Mouse (Mus musculus) brown adipose tissue, adult 24 weeks (tissue): ENCODE measurements around the gene Map3k5. TPM values are rescaled to one million over a fixed set of nuclear protein-coding genes. Genes with fewer than 3 reads are reported as not detected.
"Not testable (repeated sequence)": the region's sequence is repeated elsewhere in the genome, so short reads cannot be mapped to it uniquely, and the experiment has no call there.

Experiments used
- H3K27ac ChIP-seq: fragments of 200-500 bp; replicated peaks from 2 replicates; pipeline ENCODE4 v1.5.1; 2012; ENCODE audit warnings: low read depth, mild to moderate bottlenecking, low read length
- H3K4me1 ChIP-seq: fragments of 200-500 bp; 2 replicates; pipeline ENCODE4 v1.6.1; 2012; ENCODE audit warnings: low read length, mixed read lengths; ENCODE audit not compliant: control insufficient read depth, insufficient read depth, insufficient read length
- H3K4me3 ChIP-seq: fragments of 200-500 bp; 2 replicates; pipeline ENCODE4 v1.5.1; 2012; ENCODE audit warnings: low read depth, mild to moderate bottlenecking, low read length, moderate library complexity; ENCODE audit not compliant: insufficient read depth
- polyA plus RNA-seq: library from polyadenylated mRNA; stranded (reverse); fragments of >200 nt; gene quantifications from 2 replicates; pipeline ENCODE4 v1.2.4, GENCODE M21; 2012; ENCODE audit not compliant: missing spikeins, insufficient read depth, insufficient read length

Gene Map3k5
- polyA plus RNA-seq, 1 experiment, result 13.1 TPM

DNA sequence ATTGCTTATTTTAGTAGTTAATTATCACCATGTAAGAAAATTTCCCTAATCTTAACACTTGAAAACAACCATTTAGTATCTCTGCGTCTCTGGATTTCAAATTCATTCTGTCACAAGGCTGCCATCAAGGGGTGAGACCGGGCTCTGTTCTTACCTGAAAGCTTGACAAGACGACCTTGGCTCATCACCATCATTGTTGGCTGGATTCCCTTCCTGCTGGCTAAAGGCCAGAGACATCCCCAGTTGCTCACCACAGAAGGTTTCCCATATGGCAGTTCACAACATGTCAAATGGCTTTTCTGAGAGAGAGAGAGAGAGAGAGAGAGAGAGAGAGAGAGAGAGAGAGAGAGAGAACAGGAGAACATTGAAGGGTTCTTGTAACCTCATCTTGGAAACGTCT, 11.9 kb upstream of the Map3k5 start:
- no peaks in the 10 kb centered on the region for H3K4me1 ChIP-seq
- H3K27ac ChIP-seq, result no peak overlapping the region
- no peak overlapping the region for H3K4me3 ChIP-seq

DNA sequence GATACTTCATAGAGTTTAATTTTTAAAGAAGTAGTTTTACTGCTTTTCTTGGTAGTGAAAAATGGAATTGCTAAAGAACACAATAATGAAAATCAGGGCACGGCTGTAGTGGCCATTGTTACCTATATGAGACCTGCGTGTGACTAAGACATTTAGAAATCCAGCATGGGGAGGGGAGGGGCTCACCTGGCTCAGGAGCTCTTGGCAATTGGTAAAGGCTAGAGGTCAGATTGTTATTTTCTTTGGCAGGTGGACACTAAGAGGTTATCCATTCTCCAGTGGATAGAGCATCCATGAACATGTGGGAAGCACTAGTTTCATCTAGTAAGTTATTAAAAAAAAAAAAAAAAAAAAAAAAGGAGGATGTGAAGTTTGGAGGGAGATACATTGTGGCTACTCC, 10.0 kb upstream of the Map3k5 start:
- Histone ChIP-seq H3K4me3 (no peak overlapping the region), H3K4me1 (no peaks in the 10 kb centered on the region), H3K27ac (no peak overlapping the region)

DNA sequence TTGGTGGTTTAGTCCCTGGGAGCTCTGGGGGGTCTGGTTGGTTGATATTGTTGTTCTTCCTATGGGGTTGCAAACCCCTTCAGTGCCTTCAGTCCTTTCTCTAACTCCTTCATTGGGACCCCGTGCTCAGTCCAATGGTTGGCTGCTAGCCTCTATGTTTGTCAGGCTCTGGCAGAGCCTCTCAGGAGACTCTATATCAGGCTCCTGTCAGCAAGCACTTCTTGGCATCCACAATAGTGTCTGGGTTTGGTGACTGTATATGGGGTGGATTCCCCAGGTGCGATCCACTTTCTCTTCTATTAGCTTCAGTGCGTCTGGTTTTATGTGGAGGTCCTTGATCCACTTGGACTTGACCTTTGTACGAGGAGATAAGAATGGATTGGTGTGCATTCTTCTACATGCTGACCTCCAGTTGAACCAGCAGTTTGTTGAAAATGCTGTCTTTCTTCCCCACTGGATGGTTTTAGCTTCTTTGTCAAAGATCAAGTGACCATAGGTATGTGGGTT, 7.8 kb upstream of the Map3k5 start:
- H3K4me1 ChIP-seq, H3K27ac ChIP-seq: not testable (repeated sequence)

DNA sequence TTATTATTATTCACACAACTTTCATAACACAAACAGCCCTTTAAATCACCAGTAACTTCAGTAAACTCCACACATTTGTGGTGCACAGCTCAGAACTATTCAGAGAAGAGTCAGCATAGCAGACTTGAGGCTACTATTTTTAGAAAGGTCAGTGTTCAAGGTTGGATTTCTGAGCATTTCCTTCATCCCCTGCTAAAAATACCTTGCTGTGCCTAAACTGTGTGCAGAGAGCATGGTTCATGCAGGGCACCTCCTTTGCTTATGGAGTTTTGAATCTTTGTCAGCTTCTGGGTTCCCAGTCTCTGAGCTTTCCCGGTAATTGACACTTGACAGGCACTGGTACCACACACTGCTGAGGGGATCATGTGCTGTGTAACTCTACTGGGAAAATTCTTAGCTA, 6.1 kb upstream of the Map3k5 start:
- H3K4me3 ChIP-seq, result no peak overlapping the region
- no peaks in the 10 kb centered on the region for H3K4me1 ChIP-seq
- no peak overlapping the region; the same call in 1 of the 2 replicates for H3K27ac ChIP-seq

More for the DNA sequence above, 7.8 kb upstream of the Map3k5 start:
- not testable (repeated sequence) for H3K4me3 ChIP-seq

DNA sequence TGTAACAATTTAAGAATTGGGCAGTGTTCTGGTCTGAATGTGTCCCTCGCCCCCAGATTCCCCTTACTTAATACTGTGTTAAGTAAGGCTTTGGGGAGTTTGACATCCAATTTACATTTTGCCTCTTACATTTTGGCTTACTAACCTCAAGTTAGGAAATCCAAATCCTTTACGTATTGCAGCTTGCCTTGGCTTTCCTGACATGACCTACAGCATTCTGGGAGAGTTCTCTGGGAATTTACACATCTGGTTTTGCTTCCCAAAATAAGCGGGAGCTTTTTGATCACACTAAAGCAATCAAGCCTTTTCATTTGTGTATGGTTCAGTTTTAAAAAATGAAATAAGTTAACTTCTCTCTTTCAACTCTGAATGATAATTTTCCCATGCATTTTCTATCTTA, 1.3 kb upstream of the Map3k5 start:
- Histone ChIP-seq H3K4me3 (no peak overlapping the region), H3K27ac (no peak overlapping the region), H3K4me1 (peaks cover 10% of the 10 kb centered on the region; the same call in 1 of the 2 replicates)

DNA sequence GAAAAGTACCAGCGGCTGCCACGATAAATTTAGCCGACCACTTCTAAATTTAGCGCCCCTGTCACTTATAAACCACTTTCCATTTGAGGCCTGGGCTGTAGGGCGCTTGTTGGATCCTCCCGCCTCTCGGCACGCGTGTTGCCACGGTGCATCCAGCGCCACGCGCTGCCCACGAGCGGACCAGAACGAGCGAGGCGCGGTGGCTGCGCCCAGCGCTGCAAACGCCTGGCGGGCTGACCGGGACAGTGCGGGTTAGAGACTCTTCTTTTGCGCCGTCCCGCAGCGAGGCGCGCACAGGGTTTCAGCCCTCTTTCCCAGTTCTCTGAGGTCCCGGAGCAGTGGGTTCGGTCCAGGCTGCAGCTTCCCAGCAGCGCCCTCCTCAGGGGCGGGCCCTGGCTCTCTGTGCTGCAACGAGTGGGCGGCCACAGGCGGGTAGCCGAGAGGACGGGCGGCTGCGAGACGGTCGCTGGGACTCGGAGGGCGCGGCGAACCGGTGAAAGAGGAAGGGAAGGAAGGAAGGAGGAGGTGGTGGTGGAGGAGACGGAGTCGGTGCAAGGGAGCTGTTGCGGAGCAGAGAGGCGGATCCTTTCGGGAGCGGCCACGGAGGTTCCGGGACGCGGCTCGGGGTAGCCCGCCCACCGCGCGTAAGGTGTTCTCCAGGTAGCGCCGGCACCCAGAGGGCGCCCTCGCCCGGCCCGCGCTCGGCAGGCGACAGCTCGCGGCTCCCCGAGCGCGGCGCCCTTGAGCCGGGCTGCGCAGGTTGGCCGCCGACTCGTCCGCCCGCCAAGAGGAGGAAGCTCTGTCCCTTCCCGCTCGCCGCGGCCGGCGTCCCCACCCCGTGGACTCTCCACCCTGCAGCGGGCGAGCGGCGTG, 525 bp upstream of the Map3k5 start:
- H3K27ac ChIP-seq, result peak overlapping the region; percentile 73
- peaks cover 14% of the 10 kb centered on the region for H3K4me1 ChIP-seq
- peak overlapping the region; percentile 94 for H3K4me3 ChIP-seq

DNA sequence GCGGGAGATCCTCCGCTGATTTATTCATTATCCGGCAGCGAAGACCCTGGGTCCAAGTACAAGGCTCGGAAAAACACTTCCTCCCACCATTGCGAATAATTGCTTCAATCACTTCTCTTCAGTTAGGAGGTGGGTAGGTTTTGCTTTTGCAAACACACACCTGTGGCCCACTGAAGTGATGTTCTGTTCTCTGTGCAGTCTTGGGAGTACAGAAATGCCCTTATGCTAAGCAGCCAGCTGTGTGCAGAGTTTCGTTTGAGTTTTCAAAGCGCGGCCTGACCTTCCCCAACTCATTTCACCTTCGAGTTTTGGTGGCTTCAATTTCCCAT, 987 bp downstream of the Map3k5 start:
- H3K27ac ChIP-seq, result peak overlapping the region; percentile 67
- peaks cover 27% of the 10 kb centered on the region for H3K4me1 ChIP-seq
- peak overlapping the region; percentile 94 for H3K4me3 ChIP-seq

DNA sequence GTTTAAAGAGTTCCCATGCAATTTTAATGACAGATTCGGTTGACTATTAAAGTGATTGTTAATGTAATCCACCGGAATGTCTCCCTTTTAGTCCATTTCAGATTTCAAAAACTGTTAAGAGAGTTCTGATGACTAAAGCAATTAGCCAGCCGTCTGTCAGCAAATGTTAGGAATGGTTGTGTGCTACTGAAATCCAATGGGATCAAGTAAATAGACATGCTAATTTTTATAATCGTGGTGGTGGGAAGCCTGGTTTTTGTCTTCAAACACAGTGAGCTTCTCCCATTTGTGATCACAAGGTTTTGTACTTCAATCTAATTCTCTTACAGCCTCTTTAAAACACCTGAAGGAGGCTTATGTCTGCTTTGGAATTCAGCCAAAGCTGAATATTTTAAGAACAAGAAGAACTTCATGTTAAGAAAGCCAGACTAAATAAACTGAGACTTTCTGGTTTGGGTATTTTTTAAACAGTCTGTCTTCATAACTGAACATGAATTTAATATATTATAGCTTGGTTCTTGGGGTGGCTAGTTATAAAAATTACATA, 1.6 kb downstream of the Map3k5 start:
- Histone ChIP-seq H3K27ac (0 out of 2 replicates have a peak overlapping the region, but pooled peaks have one; percentile 23), H3K4me1 (peaks cover 33% of the 10 kb centered on the region), H3K4me3 (no peak overlapping the region)

DNA sequence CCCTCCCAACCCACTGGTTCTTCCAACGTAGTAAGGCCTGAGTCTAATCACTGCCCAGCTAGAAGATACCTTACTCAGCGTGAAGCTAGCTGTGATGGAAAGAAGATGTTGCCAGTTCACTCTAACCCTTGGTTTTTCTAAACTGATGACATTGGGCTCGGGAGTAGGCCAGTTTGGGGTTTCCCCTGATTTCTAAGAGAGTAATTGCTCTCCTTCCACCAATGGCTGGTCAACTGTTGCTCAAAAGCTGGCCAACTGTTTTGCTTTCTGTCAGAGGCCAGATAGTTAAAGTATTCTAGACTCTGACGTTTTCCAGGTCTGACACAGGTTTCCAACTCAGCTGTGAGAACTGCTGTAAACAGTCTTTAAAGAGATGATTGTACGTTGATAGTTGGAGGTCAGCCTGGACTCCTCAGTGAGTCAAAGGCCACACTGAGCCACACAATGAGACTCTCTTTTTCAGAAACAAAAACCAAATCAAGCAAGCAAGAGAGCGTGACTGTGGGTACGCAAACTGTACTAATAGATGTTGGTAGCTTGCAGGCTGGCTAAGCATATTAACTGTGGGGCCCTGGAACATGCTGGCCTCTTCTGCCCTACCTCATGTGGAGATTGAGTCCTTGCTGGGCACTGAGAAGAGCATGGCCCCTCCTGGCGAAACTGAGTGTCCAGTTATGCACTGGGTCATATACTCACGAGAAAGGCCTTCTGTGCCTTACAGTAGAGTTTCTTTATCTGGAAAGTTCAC, 2.9 kb downstream of the Map3k5 start:
- H3K4me1 ChIP-seq, result peaks cover 39% of the 10 kb centered on the region
- H3K27ac ChIP-seq, result peak overlapping the region; percentile 70
- peak overlapping the region; percentile 27; the same call in 1 of the 2 replicates for H3K4me3 ChIP-seq

DNA sequence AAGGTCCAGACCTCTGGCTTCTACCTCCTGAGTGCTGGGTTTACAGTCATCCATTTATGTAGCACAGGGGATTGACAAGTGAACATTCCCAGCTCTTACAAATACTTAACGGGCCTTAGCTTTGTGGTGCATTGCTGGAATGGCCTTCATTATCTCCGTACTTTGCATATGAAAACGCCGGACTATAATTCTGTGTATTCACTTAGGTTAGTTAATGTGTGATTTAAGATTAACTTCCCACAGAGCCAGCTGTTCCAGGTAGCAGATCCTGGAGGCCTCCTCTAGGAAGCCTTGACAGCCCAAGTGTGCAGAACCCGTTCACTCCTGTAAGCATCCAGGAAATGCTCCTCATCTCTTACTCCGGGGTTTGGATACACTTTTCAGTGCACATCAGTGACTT, 4.5 kb downstream of the Map3k5 start:
- Histone ChIP-seq H3K27ac (peak overlapping the region; percentile 92; the same call in 1 of the 2 replicates), H3K4me1 (peaks cover 39% of the 10 kb centered on the region), H3K4me3 (no peak overlapping the region)

DNA sequence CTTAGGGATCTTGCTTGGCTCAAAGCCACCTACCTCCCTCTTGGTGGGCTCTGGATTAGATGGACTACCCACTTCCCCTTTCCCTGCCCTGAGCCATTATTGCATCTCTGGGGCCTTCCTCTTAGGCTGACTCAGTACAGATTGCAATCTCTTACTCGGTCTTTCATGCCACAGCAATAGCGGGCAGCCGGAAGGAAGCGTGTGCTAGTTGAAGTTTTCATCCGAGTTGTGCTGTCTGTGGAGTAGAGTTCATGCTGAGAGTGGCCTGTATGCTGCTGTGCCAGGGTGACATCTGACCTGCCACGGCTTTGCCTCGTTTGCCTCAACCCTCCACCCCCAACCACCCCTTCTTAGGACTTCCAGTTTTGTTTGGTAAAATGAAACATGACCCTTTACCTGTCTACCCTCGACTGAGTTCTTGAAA, 5.0 kb downstream of the Map3k5 start:
- H3K4me3 ChIP-seq, result 0 out of 2 replicates have a peak overlapping the region, but pooled peaks have one; percentile 8
- H3K4me1 ChIP-seq, result peaks cover 39% of the 10 kb centered on the region
- peak overlapping the region; percentile 92 for H3K27ac ChIP-seq

DNA sequence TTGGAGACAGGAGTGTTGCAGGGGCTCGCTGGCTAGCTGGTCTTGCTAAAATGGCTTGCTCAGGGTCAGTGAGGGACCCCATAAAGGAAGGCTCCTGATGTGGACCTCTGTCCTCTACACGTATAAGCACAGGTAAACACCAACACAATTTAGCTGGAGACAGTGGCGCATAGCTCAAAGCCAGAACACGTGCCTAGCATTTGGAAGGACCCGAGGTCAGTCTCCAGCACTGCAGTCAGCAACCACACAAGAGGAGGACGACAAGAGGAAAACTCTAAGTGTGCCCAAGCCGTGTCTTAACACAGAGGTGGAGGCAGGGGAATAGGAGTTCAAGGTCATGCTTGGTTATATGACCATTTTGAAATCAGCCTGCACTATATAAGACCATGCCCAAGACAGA, 5.9 kb downstream of the Map3k5 start:
- no peak overlapping the region for H3K4me3 ChIP-seq
- H3K4me1 ChIP-seq, result peaks cover 39% of the 10 kb centered on the region
- H3K27ac ChIP-seq, result peak overlapping the region; percentile 92

DNA sequence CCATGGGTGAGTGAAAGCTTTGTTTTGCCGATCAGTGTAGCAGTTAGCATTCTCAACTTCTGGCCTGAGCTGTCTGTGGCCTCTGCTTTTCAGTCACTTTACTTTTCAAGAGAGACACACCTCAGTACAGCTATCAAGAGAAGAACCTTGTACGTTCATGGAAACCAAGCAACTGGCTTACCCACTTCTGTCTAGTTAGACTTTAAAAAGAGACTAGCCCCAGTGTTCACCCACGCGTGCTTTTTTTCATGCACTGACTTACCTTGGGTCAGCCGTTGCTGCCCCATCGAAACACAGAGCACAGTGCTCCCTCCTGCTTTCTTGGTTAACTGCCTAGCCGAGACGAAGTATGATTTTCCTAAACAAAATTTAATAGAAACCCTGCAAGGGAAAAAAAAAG, 6.4 kb downstream of the Map3k5 start:
- H3K4me1 ChIP-seq, result peaks cover 39% of the 10 kb centered on the region
- H3K4me3 ChIP-seq, result no peak overlapping the region
- H3K27ac ChIP-seq, result peak overlapping the region; percentile 92

DNA sequence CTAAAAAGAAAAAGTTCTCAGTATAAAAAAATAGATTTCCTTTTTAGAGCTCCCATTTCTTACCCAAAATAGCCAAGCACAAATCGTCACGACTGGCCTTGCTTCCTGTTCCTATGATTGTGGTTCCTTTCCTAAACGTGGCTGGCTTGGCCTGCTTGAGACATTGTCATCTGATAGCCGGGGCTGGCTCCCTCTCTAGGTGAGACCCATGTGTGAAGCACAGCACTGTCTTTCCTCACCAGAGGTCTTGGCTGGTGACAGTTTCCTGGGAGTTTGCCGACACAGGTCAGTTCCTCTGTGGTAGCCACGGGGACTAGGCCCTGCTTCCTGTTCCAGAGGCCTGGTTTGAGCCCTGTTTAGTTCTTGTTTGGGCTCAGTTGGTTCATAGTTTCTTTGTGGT, 6.8 kb downstream of the Map3k5 start:
- Histone ChIP-seq H3K4me1 (peaks cover 39% of the 10 kb centered on the region), H3K4me3 (peak overlapping the region; percentile 4; the same call in 1 of the 2 replicates), H3K27ac (peak overlapping the region; percentile 88)

DNA sequence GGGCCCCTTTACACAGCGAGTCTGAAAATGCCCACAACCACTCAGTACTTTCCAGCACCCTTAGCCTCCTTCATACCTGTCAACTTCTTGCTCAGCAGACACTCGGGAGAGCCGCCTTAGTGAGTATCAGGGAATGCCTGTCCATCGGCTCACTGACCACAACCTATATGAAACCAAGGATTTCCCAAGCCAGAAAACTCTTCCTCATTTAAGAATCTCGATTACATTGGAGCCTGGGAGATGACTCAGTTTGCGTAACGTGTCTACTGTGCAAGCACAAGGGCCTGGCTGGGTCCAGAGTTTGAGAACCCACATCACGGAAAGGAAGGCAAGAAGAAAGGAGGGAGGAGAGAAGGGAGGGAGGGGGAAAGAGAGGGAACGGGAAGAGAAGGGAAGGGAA, 7.6 kb downstream of the Map3k5 start:
- H3K4me1 ChIP-seq, result peaks cover 37% of the 10 kb centered on the region
- no peak overlapping the region for H3K4me3 ChIP-seq
- 0 out of 2 replicates have a peak overlapping the region, but pooled peaks have one; percentile 88 for H3K27ac ChIP-seq
